Mouse (Mus musculus): ENCODE data around the gene Cnot6. TPM values are rescaled to one million over a fixed set of nuclear protein-coding genes. Genes with fewer than 3 reads are reported as not detected.

The Cnot6 gene
- polyA plus RNA-seq (2014; fragmentation: Illumina TruSeq; extraction: RNeasy Lipid Tissue Mini Kit (QIAGEN cat#74804); ENCODE audit: low read depth, low replicate concordance) = 31.9 TPM

DNA sequence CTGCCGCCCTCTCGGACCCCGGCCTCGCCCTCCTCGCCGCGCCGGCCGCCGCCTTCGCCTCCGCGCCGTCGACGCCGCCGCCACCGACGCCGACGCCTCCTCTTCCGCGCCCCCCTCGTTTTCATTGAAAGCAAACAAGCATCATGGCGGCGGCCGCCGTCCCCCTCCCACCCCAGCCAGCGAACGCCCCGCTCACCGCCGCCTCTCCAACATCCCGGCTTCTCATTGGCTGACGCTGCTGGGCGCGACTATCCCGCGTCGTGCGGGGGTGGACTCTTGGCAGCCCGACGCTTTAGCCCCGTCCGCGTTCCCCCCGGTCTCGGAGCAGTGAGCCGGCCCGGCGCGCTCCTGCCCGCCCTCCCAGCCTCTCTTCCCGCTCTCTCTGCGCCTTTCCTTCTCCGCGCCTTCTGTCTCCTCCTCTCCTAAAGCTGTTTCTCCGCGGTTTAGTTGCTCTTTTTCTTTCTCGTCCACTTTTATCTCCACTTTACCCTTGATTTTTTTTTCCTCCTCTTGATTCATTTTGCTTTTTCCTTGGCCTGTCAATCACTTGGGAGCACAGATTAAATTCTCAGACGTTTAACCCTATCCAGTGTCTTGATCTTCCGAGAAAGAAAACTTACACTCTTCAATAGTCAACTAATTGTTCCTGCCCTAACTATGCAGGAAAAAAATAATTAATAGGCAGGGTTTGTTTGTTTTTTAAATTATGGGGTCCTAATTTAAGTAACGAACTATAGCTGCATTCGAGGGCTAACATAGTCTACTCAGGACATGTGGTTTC, at the start of gene Cnot6:
TSS of gene Cnot6 (minus strand) at position 169 of the 781 bp plus-strand sequence.

DNA sequence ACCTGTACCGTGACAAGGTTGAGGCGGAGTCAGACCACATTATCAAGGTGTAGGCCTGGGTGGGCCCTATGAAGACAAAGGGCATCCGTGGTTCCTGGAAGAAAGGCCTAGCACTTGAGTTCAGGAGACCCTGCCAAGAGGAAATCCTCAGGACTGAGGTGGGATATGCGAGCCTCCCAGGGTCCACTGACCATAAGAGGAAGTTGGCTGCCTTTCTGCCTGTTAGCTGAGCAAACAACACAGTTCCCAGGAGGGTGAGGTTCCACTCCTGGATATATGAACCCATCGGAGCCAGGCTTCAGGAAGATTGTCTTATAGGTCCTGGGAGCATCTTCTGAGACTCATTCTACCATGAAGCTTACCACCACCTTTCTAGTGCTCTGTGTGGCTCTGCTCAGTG, 49.2 kb downstream of the Cnot6 start, which contains the start of gene Scgb3a1:
TSS of gene Scgb3a1 (plus strand) at position 301 of the 400 bp plus-strand sequence.

Other genes starting within 250 kb of the Cnot6 start
- not detected for gene Olfr1386, start 247.7 kb downstream of the Cnot6 start, polyA plus RNA-seq (2014; fragmentation: Illumina TruSeq; extraction: RNeasy Lipid Tissue Mini Kit (QIAGEN cat#74804); ENCODE audit: low read depth, low replicate concordance)
- not detected for gene Olfr1385, start 223.7 kb downstream of the Cnot6 start, polyA plus RNA-seq (2014; fragmentation: Illumina TruSeq; extraction: RNeasy Lipid Tissue Mini Kit (QIAGEN cat#74804); ENCODE audit: low read depth, low replicate concordance)
- gene Olfr1384, start 206.0 kb downstream of the Cnot6 start, polyA plus RNA-seq (2014; fragmentation: Illumina TruSeq; extraction: RNeasy Lipid Tissue Mini Kit (QIAGEN cat#74804); ENCODE audit: low read depth, low replicate concordance) = not detected
- not detected for gene Olfr1383, start 193.1 kb downstream of the Cnot6 start, polyA plus RNA-seq (2014; fragmentation: Illumina TruSeq; extraction: RNeasy Lipid Tissue Mini Kit (QIAGEN cat#74804); ENCODE audit: low read depth, low replicate concordance)
- gene Olfr1382, start 184.5 kb downstream of the Cnot6 start, polyA plus RNA-seq (2014; fragmentation: Illumina TruSeq; extraction: RNeasy Lipid Tissue Mini Kit (QIAGEN cat#74804); ENCODE audit: low read depth, low replicate concordance) = not detected
- gene Olfr1381, start 169.3 kb downstream of the Cnot6 start, polyA plus RNA-seq (2014; fragmentation: Illumina TruSeq; extraction: RNeasy Lipid Tissue Mini Kit (QIAGEN cat#74804); ENCODE audit: low read depth, low replicate concordance) = not detected
- gene Olfr1380, start 155.8 kb downstream of the Cnot6 start, polyA plus RNA-seq (2014; fragmentation: Illumina TruSeq; extraction: RNeasy Lipid Tissue Mini Kit (QIAGEN cat#74804); ENCODE audit: low read depth, low replicate concordance) = not detected
- gene Flt4, start 103.5 kb downstream of the Cnot6 start, polyA plus RNA-seq (2014; fragmentation: Illumina TruSeq; extraction: RNeasy Lipid Tissue Mini Kit (QIAGEN cat#74804); ENCODE audit: low read depth, low replicate concordance) = 5.1 TPM
- not detected for gene Scgb3a1, start 49.1 kb downstream of the Cnot6 start, polyA plus RNA-seq (2014; fragmentation: Illumina TruSeq; extraction: RNeasy Lipid Tissue Mini Kit (QIAGEN cat#74804); ENCODE audit: low read depth, low replicate concordance)
- 16.5 TPM for gene Gfpt2, start 81.5 kb upstream of the Cnot6 start, polyA plus RNA-seq (2014; fragmentation: Illumina TruSeq; extraction: RNeasy Lipid Tissue Mini Kit (QIAGEN cat#74804); ENCODE audit: low read depth, low replicate concordance)
- 60.6 TPM for gene Mapk9, start 134.0 kb upstream of the Cnot6 start, polyA plus RNA-seq (2014; fragmentation: Illumina TruSeq; extraction: RNeasy Lipid Tissue Mini Kit (QIAGEN cat#74804); ENCODE audit: low read depth, low replicate concordance)
- 0.22 TPM for gene Rasgef1c, start 189.1 kb upstream of the Cnot6 start, polyA plus RNA-seq (2014; fragmentation: Illumina TruSeq; extraction: RNeasy Lipid Tissue Mini Kit (QIAGEN cat#74804); ENCODE audit: low read depth, low replicate concordance)

All from adipose tissue, adult 10 weeks (tissue).